Mouse (Mus musculus) bone marrow, adult 2 months (tissue): ENCODE results near the gene Nbas.

Experiments
- CTCF ChIP-seq: fragments of 200-500 bp; IDR thresholded peaks from 2 replicates; pipeline ENCODE4 v1.5.1; 2011; ENCODE audit warnings: low read length, control low read depth; ENCODE audit not compliant: control insufficient read depth, insufficient read depth
- POLR2A ChIP-seq: fragments of 200-500 bp; IDR thresholded peaks from 2 replicates; pipeline ENCODE4 v1.6.1; 2011; ENCODE audit warnings: low read depth, mild to moderate bottlenecking, control low read depth, low read length, borderline replicate concordance; ENCODE audit not compliant: control insufficient read depth

GRCm38 (mm10) chr12:13580796-13581195 is 311.9 kb downstream of the Nbas start:
- TF ChIP-seq CTCF = no peak
- TF ChIP-seq POLR2A = no peak
